Mouse (Mus musculus) midbrain, postnatal 0 days (tissue): ENCODE measurements around the gene Mansc4. TPM values are rescaled to one million over a fixed set of nuclear protein-coding genes. Genes with fewer than 3 reads are reported as not detected.

Experiments used
- ATAC-seq: fragments of 200-750 bp; cut with Nextera tagmentation; 2 replicates; pipeline ENCODE4 v1.8.0; 2017; ENCODE audit warnings: moderate number of reproducible peaks, mild to moderate bottlenecking, moderate TSS enrichment, moderate library complexity; ENCODE audit not compliant: low FRiP score
- DNase-seq: peaks from one replicate; pipeline ENCODE4 v3.0.0-alpha.2; 2015; ENCODE audit warnings: low spot score
- H3K27ac ChIP-seq: fragments of 300-500 bp; sonication (generic); 2 replicates; pipeline ENCODE4 v1.5.1; 2014; ENCODE audit warnings: low read depth, mild to moderate bottlenecking, low read length, mixed read lengths
- H3K27me3 ChIP-seq: fragments of 300-500 bp; sonication (generic); 2 replicates; pipeline ENCODE4 v1.6.1; 2014; ENCODE audit warnings: low read length, control low read depth, mixed read lengths; ENCODE audit not compliant: insufficient read depth
- H3K36me3 ChIP-seq: fragments of 300-500 bp; sonication (generic); 2 replicates; pipeline ENCODE4 v1.6.1; 2014; ENCODE audit warnings: low read length, control low read depth, mixed read lengths; ENCODE audit not compliant: insufficient read depth
- H3K4me1 ChIP-seq: fragments of 300-500 bp; sonication (generic); 2 replicates; pipeline ENCODE4 v1.6.1; 2014; ENCODE audit warnings: mild to moderate bottlenecking, control low read depth, antibody characterized with exemption, low read length, mixed read lengths; ENCODE audit not compliant: insufficient read depth
- H3K4me2 ChIP-seq: fragments of 300-500 bp; sonication (generic); 2 replicates; pipeline ENCODE4 v1.6.1; 2014; ENCODE audit warnings: low read depth, mild to moderate bottlenecking, low read length, mixed read lengths; ENCODE audit not compliant: poor library complexity, severe bottlenecking
- H3K4me3 ChIP-seq: fragments of 300-500 bp; sonication (generic); 2 replicates; pipeline ENCODE4 v1.5.1; 2014; ENCODE audit warnings: low read depth, mild to moderate bottlenecking, low read length, moderate library complexity
- H3K9ac ChIP-seq: fragments of 300-500 bp; sonication (generic); replicated peaks from 2 replicates; pipeline ENCODE4 v1.6.1; 2014; ENCODE audit warnings: mild to moderate bottlenecking, low read length, moderate library complexity, mixed read lengths; ENCODE audit not compliant: poor library complexity, severe bottlenecking
- H3K9me3 ChIP-seq: fragments of 300-500 bp; sonication (generic); 2 replicates; pipeline ENCODE4 v1.6.1; 2016; ENCODE audit warnings: low read length, control low read depth
- CTCF ChIP-seq: IDR thresholded peaks from 2 replicates; pipeline ENCODE4 v1.5.1; 2016; ENCODE audit warnings: antibody characterized with exemption, mild to moderate bottlenecking
- WGBS: fragments of 180-500 bp; shearing (Covaris S2); extraction: QIAGEN DNeasy Blood & Tissue Kit; methylation state at CpG from one replicate; pipeline ENCODE4 v1.1.7; 2014; 5-methylcytosine and 5-hydroxymethylcytosine counted together
- polyA plus RNA-seq: library from polyadenylated mRNA; unstranded; fragments of >200 nt; fragmentation: Nextera tagmentation; extraction: Ambion mirVana; gene quantifications from 2 replicates; pipeline ENCODE4 v1.2.1, GENCODE M21; 2015
- total RNA-seq: library from RNA; depleted of rRNA; stranded (reverse); fragments of >200 nt; gene quantifications from 2 replicates; pipeline ENCODE4 v1.2.3, GENCODE M21; 2014; rRNA removed

Gene Mansc4
- total and polyA plus RNA-seq, 2 experiments from 2014 or later, result 1.4 to 1.9 TPM

GRCm38 (mm10) chr6:147042291-147043290, 44.2 kb downstream of the Mansc4 start, which contains the start of gene Mrps35:
TSS of gene Mrps35 (plus strand) at chr6:147042764.
- WGBS, result 4% methylated on average over 66 of the region's 66 CpGs

GRCm38 (mm10) chr6:147032303-147032925, 54.4 kb downstream of the Mansc4 start, which contains the start of gene Rep15:
TSS of gene Rep15 (plus strand) at chr6:147032584.
- Histone ChIP-seq H3K9ac (no peak within 1 kb of the TSS), H3K4me1 (no peaks in the 10 kb centered on the region), H3K9me3 (no peaks in the 10 kb centered on the region), H3K27ac (no peak within 1 kb of the TSS), H3K4me2 (no peak within 1 kb of the TSS), H3K4me3 (no peak within 1 kb of the TSS), H3K36me3 (0 out of 2 replicates have a peak, but pooled peaks cover 8% of the 10 kb centered on the region), H3K27me3 (no peaks in the 10 kb centered on the region)
- DNase-seq (no peak), ATAC-seq (no peak)
- 40% methylated on average over 13 of the region's 13 CpGs for WGBS
- TF ChIP-seq CTCF, result no peak

More at GRCm38 (mm10) chr6:147042291-147043290, 44.2 kb downstream of the Mansc4 start, which contains the start of gene Mrps35:
- H3K27ac ChIP-seq, result peak within 1 kb of the TSS; percentile 92
- peak; percentile 95 for DNase-seq
- H3K36me3 ChIP-seq, result peaks cover 5% of the 10 kb centered on the region; the same call in 1 of the 2 replicates
- ATAC-seq, result peak; percentile 99
- peak within 1 kb of the TSS; percentile 68 for H3K4me2 ChIP-seq
- peak; percentile 50 for TF ChIP-seq CTCF
- H3K9me3 ChIP-seq, result no peaks in the 10 kb centered on the region
- H3K4me1 ChIP-seq, result peaks cover 6% of the 10 kb centered on the region; the same call in 1 of the 2 replicates
- H3K9ac ChIP-seq, result peak within 1 kb of the TSS; percentile 95
- H3K27me3 ChIP-seq, result no peaks in the 10 kb centered on the region; the same call in 1 of the 2 replicates
- H3K4me3 ChIP-seq, result peak within 1 kb of the TSS; percentile 75

- Histone ChIP-seq H3K4me3 (no peak overlapping the region), H3K9me3 (no peaks in the 10 kb centered on the region), H3K36me3 (0 out of 2 replicates have a peak, but pooled peaks cover 8% of the 10 kb centered on the region), H3K27me3 (no peaks in the 10 kb centered on the region), H3K9ac (no peak overlapping the region), H3K27ac (no peak overlapping the region), H3K4me2 (no peak overlapping the region), H3K4me1 (no peaks in the 10 kb centered on the region)
- DNase-seq, result peak; percentile 19
- ATAC-seq, result no peak
- no peak for TF ChIP-seq CTCF
- 88% methylated on average over 15 of the region's 15 CpGs for WGBS
These were observed 56.5 kb downstream of the Mansc4 start for GRCm38 (mm10) chr6:147030096-147030885.

- WGBS, result 94% methylated on average over 9 of the region's 9 CpGs
- TF ChIP-seq CTCF, result no peak
- Histone ChIP-seq H3K9ac (no peak overlapping the region), H3K4me2 (no peak overlapping the region), H3K27ac (no peak overlapping the region), H3K27me3 (no peaks in the 10 kb centered on the region), H3K4me3 (no peak overlapping the region), H3K9me3 (no peaks in the 10 kb centered on the region), H3K4me1 (no peaks in the 10 kb centered on the region), H3K36me3 (0 out of 2 replicates have a peak, but pooled peaks cover 8% of the 10 kb centered on the region)
- DNase-seq, result no peak
- no peak for ATAC-seq
These were observed 57.2 kb downstream of the Mansc4 start for GRCm38 (mm10) chr6:147029591-147029990.

GRCm38 (mm10) chr6:147028396-147028795, 58.4 kb downstream of the Mansc4 start:
- 73% methylated on average over 2 of the region's 2 CpGs for WGBS
- no peaks in the 10 kb centered on the region for H3K27me3 ChIP-seq
- no peak for DNase-seq
- H3K36me3 ChIP-seq, result 0 out of 2 replicates have a peak, but pooled peaks cover 8% of the 10 kb centered on the region
- no peak overlapping the region for H3K27ac ChIP-seq
- H3K9me3 ChIP-seq, result no peaks in the 10 kb centered on the region
- no peak for ATAC-seq
- no peak overlapping the region for H3K4me2 ChIP-seq
- no peak overlapping the region for H3K4me3 ChIP-seq
- TF ChIP-seq CTCF, result no peak
- H3K9ac ChIP-seq, result no peak overlapping the region
- no peaks in the 10 kb centered on the region for H3K4me1 ChIP-seq

Other genes with a start within 250 kb of the Mansc4 start
- not detected in 2 replicates for gene Smco2, start 236.9 kb downstream of the Mansc4 start, total RNA-seq
- gene Smco2, start 236.9 kb downstream of the Mansc4 start, polyA plus RNA-seq, result not detected in 2 replicates
- gene Ppfibp1, start 198.5 kb downstream of the Mansc4 start, total RNA-seq, result 23.7 and 25.0 TPM in 2 replicates
- 21.6 and 25.4 TPM in 2 replicates for gene Ppfibp1, start 198.5 kb downstream of the Mansc4 start, polyA plus RNA-seq
- not detected in 2 replicates for gene 1700034J05Rik, start 132.6 kb downstream of the Mansc4 start, total RNA-seq
- gene 1700034J05Rik, start 132.6 kb downstream of the Mansc4 start, polyA plus RNA-seq, result not detected in 2 replicates
- gene Rep15, start 54.4 kb downstream of the Mansc4 start, total RNA-seq, result 0.49 and 0.90 TPM in 2 replicates
- 0.59 and 0.83 TPM in 2 replicates for gene Rep15, start 54.4 kb downstream of the Mansc4 start, polyA plus RNA-seq
- 8.9 and 9.4 TPM in 2 replicates for gene Mrps35, start 44.3 kb downstream of the Mansc4 start, total RNA-seq
- 61.0 and 72.6 TPM in 2 replicates for gene Mrps35, start 44.3 kb downstream of the Mansc4 start, polyA plus RNA-seq
- 26.0 and 32.5 TPM in 2 replicates for gene Klhl42, start 4.3 kb upstream of the Mansc4 start, total RNA-seq
- gene Klhl42, start 4.3 kb upstream of the Mansc4 start, polyA plus RNA-seq, result 6.4 and 6.5 TPM in 2 replicates
- 0.85 and 2.5 TPM in 2 replicates for gene Pthlh, start 177.2 kb upstream of the Mansc4 start, total RNA-seq
- gene Pthlh, start 177.2 kb upstream of the Mansc4 start, polyA plus RNA-seq, result 2.3 TPM in 2 replicates